Mouse (Mus musculus): ENCODE results near the gene Jup.

Gene Jup

DNA sequence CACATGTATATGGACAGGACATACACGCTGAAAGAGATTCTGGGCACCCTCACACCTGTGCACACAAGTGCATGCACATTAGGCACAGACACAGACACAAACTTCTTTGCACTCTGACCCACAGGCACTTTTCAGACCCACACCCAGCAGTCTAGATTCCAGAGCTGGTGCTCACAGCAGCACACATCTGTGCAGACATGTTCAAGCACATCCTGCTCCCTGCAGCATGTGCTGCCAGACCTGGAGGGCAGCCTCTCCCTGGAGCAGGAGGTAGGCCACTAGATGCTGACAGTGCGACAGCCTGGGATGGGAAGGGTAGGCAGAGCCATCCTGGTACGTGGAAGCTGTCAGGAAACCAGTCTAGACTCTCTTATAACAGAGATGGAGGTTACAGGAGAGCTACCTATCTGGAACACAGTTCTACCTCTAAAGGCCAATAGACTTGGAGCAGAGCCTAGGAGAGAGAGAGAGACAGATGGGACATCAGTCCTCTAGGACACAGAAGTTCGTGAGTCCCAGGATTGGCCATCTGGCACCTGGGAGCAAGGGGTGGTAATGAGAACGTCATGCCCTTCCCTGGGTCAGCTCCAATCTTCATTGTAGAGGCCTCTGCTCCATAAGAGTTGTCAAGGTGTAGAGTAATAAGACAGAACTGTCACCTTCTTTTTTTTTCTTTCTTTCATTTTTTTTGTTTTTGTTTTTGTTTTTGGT is 9.6 kb upstream of the Jup start:
- DNase-seq, result peak; percentile 90

DNA sequence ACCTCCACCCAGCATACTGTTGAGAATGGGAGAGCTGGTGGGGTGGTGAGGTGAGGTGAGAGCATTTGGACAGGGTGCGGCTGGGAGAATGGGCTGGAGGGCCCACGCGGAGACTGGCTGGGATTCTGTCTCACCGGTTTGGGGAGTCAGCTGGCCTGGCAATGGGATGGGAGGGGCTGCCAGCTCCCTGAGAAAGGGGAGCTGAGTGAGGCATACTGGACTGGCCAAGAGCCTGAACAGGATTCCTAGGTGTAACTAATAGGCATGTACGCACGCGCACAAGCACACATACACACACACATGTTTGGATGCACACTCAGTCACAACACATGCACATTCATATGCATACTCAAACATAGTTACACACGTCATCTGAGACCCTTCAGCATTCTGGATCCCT is 8.7 kb upstream of the Jup start:
- peak; percentile 89 for DNase-seq

DNA sequence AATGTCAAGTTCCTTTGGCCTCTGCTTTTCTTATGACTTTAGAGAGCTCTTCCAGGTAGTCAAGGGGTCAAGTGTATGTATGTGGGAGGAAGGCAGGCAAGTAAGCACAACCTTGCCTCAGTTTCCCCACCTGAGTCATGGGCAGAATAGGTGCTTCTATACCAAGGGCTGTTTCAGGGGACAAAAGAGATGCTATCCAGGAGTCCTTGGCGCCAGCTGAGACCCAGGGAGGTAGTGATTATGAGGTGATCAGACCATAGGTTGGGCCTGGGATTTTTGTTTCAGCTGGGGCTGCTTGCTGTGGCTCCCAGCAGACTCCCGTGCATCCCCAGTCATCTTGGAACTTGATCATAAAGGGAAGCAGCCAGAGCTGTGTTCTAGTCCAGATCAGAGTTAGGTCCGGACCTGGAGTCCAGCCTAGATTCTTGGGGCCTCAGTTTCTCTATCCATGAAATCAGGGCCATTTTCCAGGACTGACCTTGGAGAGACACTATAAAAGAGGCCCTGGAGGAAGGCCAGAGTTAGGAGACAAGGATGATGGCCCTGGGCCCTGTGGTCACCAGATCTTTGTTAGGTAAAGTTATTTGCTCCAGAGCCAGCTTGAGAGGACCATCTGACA is 7.0 kb upstream of the Jup start:
- peak; percentile 91 for DNase-seq

DNA sequence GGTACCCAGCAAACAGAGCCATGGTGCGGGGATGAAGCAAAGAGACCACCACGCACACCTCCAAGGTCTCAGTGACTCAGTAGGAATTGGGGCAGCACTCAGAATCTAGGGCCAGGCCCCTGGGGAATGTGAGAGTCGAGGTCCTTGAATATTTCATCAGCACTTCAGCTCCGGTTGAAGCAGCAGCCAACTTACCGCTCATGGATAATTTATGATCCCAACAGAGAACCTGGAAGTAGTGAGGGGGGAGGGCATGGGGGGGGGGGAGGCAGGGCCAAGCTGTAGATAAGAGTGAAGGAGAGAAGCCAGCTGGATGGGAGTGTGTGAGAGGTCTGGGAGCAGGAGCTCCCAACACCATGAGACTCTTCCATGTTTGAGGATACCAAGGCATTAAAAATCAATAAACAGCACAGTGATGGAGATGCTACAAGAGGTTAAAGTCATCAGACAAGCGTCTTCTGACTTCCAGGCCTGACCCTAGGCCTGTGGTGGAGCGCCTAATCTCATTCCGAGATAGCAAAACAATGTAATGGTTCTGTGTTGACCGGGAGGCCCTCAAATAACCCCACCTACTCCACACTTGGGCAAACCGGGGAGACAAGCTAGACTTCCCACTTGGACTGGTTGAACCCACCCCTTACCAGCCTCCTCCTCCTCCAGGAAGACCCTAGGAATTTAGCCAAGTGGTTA is 6.0 kb upstream of the Jup start:
- DNase-seq, result peak; percentile 92

DNA sequence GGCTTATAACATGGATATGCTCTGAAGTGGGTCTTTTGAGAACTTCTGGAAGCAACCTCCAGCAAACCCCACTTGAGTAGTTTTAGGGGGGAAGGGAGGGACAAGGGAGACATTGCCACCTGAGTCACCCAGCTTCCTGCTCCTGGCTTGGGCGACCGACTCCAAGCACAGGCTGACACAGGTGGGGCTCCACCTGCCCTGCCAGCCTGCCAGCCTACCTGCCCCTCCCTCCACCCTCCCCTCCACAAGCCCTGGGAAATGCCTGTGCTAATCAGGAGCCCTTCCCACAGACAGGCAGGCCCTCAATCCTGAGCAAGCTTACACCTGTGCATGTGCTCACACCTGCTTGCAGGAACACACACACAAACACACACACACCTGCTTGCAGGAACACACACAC is 5.1 kb upstream of the Jup start:
- DNase-seq, result peak; percentile 93

DNA sequence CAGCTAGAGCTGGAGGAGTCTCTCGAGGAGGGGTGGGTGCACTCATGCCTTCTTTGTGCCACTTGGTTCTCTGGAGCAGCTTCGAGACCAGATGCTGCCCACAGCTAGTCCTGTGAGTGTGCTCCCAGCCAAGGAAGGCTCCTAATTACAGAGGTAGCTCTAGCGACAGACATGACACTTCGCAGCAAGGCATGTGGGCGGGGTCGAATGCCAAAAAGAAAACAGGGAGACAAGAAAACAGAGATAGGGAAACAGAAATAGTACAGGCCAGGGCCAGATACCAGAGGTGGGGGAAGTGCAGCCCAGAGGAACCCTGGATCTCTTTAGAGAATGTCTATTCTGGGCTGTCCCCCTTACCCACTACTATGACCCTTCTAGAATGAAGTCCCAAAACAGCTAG is 4.7 kb upstream of the Jup start:
- DNase-seq, result peak; percentile 98

DNA sequence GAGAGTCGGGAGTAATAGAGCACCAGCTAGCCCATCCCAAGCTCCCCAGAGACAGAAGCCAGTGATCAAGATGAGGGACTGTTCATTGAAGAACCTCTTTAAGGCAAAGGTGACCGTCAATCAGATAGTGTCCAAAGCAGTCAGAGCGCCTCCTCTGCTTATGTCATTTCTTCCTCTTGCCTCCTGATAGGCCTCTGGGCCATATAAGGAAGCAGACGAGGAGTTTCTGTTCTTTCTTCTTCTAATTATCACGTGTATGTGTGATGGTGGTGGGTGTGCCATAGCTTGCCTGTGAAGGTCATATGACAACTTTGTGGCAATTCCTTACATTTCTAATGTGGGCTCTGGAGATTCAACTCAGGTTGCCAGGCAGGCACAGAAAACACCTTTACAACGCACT is 3.3 kb upstream of the Jup start:
- peak; percentile 93 for DNase-seq

DNA sequence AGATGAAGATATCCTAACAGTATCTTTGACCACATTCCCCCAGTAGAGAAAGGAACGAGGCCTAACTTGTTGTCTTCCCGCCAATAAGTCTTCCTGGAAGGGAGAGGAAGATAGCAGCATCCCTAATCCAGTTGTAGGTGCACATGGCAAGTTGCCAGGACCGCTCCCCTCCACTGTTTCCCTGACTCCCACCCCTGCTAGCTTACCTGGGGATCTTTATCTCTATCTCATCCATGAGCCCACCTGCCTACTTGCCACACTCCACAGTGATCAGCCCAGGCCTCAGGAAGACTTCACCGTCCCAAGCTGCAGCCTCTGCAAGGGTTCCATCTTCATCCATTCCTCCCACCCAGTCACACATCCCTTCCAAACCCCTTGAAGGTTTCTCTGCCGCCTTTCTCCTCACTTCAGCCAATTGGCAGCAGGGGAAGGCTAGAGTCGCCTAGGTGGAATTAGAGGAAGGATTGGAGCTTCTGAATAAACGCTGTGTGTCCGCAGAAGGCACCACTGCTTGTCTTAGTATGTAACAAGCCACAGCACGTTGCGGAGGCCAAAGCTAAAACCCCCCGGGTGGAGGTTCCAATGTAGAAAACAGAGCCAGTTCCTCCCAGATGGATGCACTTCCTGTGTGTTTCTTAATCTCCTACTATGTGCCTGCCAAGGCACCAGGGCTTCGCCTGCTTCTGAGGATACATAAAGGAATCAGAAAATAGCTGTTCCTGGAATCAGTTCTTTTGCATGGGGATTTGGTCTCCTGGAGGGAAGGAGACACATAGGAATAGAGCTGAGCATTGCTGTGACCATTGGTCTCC is 2.4 kb upstream of the Jup start:
- peak; percentile 96 for DNase-seq

DNA sequence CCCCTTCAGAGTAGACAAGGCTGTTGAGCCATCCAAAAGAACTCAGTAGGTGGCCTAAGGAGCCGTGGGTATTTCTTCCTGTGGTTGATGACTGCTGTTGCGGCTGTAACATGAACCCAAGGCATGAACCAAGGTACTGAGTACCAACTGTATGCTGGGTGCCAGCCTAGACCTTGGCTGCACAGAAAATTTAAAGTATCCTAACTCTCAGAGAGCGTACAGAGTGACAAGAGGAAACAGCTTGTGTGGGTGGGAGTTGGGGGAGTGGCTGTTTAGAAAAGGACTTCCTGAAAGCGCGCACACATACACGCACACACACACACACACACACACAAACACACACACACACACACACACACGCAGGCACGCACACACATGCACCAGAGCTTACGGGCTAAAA is 1.8 kb upstream of the Jup start:
- peak; percentile 92 for DNase-seq

DNA sequence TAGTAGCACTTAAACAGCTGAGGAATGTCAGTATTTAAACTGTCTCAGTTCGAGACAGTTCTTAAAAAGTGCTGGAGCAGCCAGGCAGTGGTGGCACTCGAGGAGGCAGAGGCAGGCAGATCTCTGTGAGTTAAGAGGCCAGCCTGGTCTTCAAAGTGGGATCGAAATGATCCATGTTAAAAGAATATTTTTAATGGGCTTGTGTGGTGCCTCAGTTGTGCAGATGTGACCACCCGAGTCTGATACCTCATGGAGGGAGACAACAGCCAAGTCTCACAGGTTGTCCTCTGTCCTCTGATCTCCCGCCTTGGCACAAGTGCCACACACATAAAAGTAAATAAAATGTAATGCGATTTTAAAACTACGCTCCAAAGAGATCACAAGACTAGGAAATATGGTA is 954 bp upstream of the Jup start:
- DNase-seq, result no peak

DNA sequence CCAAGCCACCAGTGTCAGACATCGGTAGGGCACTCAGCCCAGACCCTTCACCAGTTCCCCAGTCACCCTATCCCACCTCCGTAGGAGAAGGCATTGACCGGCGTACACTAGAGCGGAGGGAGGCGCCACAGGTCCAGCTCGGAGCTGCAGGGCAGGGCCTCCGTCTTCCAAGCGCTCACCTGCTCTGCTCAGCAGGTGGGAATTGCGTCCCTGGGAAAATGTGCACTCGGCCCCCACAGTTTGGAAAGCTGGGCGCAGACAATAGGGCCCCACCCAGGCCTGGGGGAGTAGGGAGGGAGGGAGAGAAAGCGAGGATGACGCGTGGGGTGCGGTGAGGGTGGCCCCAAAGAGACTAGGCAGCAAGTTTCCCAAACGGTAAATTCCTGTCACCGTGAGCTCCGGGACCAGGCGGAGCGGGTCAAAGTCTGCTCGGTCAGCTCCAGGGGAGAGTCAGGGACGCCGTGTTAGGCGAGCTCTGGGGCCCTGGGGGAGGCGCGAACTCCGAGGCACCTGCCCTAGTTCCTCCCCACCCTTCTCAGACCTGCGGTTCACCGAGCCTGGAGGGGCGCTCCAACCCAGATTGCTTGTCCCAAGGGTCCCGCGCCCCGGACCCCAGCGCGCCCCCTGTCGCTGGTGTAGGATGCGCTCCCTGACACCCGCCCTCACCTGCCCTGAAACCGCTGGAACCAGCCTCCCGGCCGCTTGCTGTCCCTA is 520 bp downstream of the Jup start:
- DNase-seq, result peak; percentile 98

DNA sequence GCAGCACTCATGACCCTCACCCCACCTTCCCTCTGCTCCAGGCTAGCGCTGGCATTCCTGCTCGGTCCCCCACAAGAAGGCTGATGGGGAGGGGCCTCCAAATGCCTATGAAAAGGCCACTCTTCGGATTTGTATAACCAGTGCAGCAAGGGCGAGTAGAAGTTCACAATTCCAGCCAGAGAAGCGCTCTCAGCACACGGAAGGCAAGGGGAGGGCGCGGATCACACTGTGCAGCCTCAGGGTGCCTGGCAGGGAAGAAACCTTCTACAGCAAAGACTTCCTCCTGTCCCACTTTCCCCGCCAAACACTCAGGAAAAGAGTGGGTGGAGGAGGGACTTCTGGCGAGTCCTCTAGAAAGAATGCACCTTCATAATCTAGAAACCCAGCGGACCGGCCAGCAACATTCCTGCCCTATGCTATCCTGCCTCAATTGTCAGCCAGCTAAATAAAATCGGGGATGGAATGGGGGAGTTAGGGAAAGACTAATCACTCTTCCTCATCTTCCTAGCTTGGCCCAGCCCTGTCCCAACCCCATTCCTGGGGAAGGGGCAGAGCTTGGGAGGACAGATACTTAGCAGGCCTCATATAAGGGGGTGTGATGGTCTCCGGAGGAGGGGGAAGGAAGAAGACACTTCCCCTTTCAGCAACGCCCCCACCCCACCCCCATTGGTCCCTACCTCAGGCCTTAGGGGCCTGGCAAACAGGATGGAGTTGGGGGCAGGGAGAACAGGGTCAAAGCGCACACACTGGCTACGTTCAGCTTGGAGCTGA is 1.5 kb downstream of the Jup start:
- DNase-seq, result peak; percentile 98

DNA sequence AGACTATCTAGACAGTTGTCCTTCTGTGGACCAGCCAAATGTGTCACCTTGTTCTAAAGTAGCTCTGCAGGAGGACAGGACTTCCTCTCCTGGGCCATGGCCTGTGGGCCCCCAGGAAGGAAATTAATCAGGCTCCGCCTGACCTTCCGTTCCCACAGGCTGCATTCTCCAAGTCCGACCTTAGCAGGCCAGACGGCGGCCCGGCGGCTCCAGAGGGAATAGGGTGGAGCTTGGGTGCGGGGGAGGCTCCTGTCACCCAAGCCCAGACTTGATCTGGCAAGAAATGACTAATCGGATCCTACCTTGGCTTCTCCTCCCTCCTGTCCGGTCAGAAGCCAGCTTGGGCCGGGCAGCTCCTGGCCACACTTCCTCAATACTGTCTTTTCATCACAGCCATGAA is 2.4 kb downstream of the Jup start:
- DNase-seq, result peak; percentile 99

DNA sequence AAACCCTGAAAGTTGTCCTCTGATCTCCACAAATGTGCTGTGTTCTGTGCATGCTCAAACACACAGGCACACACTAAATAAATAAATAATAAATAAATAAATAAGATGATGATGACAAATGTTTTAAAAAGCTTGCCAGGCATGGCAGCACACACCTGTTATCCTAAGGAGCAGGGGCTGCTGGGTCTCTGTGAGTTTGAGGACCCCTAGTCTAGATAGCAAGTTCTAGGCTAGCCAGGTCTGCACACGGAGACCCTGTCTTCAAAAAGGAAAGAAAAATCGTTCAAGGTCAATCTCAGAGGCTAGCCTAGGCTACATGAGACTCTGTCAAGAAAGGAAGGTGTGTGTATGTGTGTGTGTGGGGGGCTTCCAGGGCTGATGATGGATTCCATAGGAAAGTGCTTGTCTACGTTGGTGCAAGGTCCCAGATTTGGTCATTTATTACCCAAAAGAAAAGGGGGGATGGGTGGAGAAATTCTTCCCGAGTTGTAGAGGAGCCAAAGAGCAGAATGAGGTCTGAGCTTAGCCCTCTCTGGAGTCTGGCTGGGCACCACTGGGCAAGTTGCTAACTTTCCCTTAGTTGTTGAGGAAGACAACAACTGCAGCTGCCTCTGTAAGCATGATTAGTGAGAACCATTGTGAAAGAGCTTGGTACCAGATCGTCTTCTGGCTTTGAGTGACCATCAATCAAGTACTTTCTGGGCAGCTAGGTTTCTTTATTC is 3.0 kb downstream of the Jup start:
- no peak for DNase-seq

DNA sequence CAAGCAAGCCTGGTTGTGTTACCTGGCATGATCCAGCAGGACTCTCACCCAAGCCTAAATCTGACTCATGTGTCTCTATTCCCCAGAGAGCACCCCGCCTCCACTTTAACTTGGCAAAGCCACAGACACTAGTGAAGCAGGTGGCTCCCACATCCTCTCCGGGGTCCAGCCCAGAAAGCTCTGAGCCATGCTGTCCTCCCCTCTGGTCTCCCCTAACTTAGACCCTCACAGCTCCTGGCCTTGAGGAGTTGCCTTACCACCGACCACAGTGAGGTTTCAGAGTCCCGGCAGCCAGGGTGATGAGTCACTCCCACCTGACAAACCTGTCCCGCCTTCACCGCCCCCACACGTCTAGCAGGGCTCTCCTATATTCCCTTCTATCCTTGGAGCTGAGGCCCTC is 3.8 kb downstream of the Jup start:
- peak; percentile 96 for DNase-seq

DNA sequence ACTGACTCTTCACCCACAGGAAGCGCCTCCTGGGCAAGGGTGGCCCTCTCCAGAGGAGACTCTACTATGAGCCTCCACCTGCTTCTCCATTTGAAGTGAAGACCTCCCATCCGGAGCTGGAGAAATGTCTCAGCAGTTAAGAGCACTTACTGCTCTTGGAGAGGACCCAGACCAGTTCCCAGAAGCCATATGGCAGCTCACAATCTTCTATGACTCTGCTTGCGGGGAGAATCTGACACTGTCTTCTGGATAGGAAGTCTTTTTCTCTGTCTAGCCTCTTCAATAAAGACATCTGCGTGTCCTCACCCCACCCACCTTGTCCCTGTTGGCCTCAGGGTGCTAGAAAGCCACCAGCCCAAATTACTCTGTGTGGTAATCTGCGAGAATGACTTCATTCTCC is 4.6 kb downstream of the Jup start:
- peak; percentile 90 for DNase-seq

DNA sequence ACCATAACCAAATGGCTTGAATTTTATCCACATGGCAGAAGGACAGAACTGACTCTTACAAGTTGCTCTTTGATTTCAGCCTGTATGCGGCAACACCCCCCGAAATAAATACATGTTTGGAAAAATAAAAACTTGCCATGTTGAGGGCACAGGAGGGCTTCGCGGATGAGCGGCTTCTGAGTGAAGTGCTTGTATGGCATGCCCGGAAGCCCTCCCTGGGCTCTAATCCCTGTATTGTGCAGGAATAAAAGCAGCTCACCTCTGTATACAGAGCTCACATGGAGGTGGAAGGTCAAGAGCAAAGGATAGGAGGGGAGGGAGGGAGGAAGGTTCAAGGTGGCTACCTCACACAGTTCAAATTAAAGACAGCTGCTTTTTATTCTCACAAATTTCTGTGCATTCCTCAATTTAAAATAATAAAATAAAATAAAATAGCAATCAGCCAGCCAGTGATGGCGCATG is 5.6 kb downstream of the Jup start:
- peak; percentile 91 for DNase-seq

DNA sequence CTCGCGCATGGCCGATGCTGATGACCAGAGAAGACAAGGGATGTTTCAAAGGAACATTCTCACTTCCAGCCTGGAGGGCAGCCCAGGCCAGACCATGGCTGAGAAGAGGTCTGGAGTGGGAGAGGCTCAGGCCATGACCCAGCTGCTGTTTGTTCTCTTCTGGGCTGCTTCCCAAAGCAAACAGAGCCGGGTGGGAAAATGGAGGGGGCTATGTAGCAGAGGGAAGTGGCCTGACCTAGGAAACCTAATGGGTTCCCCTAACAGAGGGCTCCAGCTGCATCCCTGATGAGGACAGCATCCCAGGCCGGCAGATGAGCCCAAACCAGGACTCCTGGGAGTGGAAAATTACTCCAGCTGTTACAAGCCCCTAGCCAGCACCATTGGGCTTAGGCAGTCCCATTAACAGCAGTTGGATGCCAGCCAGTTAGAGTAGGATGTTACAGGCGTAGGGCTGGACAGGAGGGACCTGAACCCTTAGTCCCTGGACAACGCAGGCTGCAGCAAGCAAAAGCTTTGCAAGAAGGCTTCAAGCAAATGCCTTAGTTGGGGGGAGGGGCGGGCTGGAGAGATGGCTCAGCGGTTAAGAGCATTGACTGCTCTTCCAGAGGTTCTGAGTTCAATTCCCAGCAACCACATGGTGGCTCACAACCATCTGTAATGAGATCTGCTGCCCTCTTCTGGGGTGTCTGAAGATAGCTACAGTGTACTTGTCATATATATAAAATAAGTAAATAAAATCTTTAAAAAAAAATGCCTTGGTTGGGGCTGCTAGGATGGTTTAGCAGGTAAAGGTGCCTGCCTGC is 6.3 kb downstream of the Jup start:
- peak; percentile 100 for DNase-seq

DNA sequence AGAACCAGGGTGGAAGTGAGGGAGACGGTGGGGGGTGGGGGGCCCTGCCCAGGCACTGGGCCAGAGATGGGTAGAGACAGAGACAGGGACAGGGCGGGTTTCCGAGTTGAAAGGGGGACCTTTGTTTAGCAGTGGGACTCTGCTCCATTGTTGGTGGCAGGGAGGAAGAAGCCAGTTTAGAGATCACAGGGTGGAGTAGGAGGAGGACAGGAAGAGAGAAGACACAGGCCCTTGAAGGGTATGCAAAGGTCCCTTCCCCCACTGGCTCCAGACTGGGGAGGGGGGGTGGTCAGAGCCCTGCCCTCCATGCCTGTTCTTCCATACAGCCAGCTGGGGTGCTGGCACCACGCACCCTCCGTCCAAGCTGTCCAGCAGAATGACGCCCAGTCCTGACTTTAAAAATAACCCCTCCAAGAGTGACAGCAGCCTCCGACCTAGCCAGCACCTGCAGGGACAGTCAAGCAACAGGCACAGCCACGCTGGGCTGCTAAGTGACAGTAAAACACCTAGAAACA is 7.6 kb downstream of the Jup start:
- DNase-seq, result peak; percentile 99

DNA sequence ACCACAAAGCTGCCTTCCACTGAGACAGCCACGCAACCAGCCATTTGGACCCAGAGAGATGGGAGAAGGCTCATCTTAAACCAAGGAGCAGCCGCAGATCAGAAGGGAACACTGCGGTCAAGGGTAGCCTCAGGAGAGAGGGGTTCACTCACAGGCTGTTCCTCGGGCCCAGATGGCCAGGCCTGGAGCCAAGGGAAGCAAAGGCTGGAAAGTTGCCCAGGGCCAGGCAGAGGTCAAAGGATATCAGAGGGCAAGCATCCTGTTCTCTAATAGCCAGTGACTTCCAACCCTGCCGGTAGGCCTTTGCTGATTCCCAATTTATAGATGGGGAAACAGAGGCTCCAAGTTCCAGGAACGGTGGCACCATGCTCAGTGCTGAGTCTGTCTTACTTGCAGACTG is 9.0 kb downstream of the Jup start:
- DNase-seq, result peak; percentile 99
